19 mouse cellular contexts compared by ENCODE assay signal in the genomic region with DNA sequence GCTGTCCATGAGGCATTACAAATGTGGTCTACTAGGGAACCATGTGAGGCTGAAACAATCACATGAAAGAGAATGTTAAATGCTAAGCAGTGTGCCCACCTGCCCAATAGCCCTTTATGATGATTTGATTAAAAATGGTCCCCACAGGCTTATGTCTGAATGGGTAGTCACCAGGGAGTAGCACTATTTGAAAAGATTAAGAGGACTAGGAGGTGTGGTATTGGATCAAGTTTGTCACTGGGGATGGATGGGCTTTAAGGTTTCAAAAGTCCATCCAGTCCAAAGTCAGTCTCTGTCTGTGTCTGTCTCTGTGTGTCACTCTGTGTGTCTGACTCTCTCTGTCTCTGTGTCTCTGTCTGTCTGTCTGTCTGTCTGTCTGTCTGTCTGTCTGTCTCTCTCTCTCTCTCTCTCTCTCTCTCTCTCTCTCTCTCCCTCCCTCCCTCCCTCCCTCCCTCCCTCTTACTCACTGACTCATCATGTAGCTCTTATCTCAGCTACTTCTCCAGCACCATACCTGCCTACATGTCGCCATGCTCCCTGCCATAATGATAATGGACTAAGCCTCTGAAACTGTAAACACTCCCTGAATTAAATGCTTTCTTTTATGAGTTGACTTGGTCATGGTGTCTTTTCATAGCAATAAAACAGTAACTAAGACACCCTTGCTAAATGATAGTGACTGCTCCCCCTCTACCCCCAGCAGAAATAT. TPM values are rescaled to one million over a fixed set of nuclear protein-coding genes. Genes with fewer than 3 reads are reported as not detected.
DNase-seq lines count a peak whose midpoint lies in the region; ATAC-seq and TF ChIP-seq lines count a peak whose summit lies in the region.
"Had no signal": no experiment of that assay in that cellular context is flagged by ENCODE, and none has a peak within 500 bp of the region (broad histone marks: within the 10 kb centered on the region; RNA-seq: fewer than 3 reads in every experiment).

No protein-coding gene starts in this region.

- peak; percentile 74; the same call in 1 of the 2 replicates for ATAC-seq in erythroid progenitor cell, adult 5-6 weeks (replicated peaks; ENCODE audit: low FRiP score, poor library complexity, severe bottlenecking)
- ATAC-seq in liver, embryonic 14.5 days (ENCODE audit: insufficient read depth), result peak; percentile 84
- no peak for ATAC-seq in frontal cortex, adult (ENCODE audit: low TSS enrichment)
- ATAC-seq: forebrain, embryonic 13.5 days; forebrain, postnatal 0 days had no signal

- H3K4me2 ChIP-seq in liver, embryonic 14.5 days (ENCODE audit: low read depth), result peak overlapping the region; percentile 13
- H3K4me2 ChIP-seq: embryonic facial prominence, embryonic 15.5 days; forebrain, embryonic 13.5 days; heart, embryonic 13.5 days; hindbrain, embryonic 15.5 days had no signal

- H3K4me1 ChIP-seq in liver, embryonic 14.5 days (replicated peaks; ENCODE audit: control insufficient read depth in 2 of 2, insufficient read depth in 2 of 2, low read length in 1 of 2), result peaks cover 8 to 18% of the 10 kb centered on the region in 2 experiments
- H3K4me1 ChIP-seq: embryonic facial prominence, embryonic 15.5 days; forebrain, embryonic 13.5 days; heart, embryonic 13.5 days; hindbrain, embryonic 15.5 days had no signal

- peak; percentile 29 for DNase-seq in c-Kit-positive CD71-positive TER-119-positive erythroid progenitor cells, embryonic 14.5 days (ENCODE audit: low spot score)
- DNase-seq in liver, embryonic 14.5 days (ENCODE audit: low read depth in 3 of 3, low spot score in 3 of 3), result peak; percentile 6 to 29 (median 9)
- DNase-seq in retina, postnatal 1 day, result no peak
- DNase-seq in spleen, postnatal 14 days (ENCODE audit: low spot score in 2 of 2), result no peak
- DNase-seq: adrenal gland, postnatal 14 days; cerebellum, adult 2 months; cerebellum, postnatal 10 days; embryo, embryonic 11 days; forebrain, postnatal 0 days; gastrocnemius, adult 2 months; gastrocnemius, postnatal 36 days; heart, adult 11 months; heart, postnatal 36 days had no signal

- H3K9ac ChIP-seq in liver, embryonic 14.5 days (replicated peaks), result no peak overlapping the region
- H3K9ac ChIP-seq: embryonic facial prominence, embryonic 15.5 days; forebrain, embryonic 13.5 days; forebrain, postnatal 0 days; heart, embryonic 13.5 days; hindbrain, embryonic 15.5 days had no signal

- H3K9me3 ChIP-seq in liver, embryonic 14.5 days (ENCODE audit: control insufficient read depth, low read length), result no peaks in the 10 kb centered on the region
- H3K9me3 ChIP-seq: embryonic facial prominence, embryonic 15.5 days; forebrain, embryonic 13.5 days; heart, embryonic 13.5 days; hindbrain, embryonic 15.5 days had no signal

- H3K4me3 ChIP-seq in liver, embryonic 14.5 days (ENCODE audit: insufficient read depth in 1 of 2, low read depth in 2 of 2, low read length in 2 of 2), result no peak overlapping the region
- H3K4me3 ChIP-seq: embryonic facial prominence, embryonic 15.5 days; forebrain, embryonic 13.5 days; gastrocnemius, adult 2 months; heart, embryonic 13.5 days; hindbrain, embryonic 15.5 days had no signal

- WGBS in liver, embryonic 14.5 days (ENCODE audit: insufficient replicate concordance), result 24% methylated on average over 1 of the region's 1 CpGs

- no peaks in the 10 kb centered on the region for H3K27me3 ChIP-seq in liver, embryonic 14.5 days (ENCODE audit: control insufficient read depth, insufficient read depth, low read length)
- H3K27me3 ChIP-seq: embryonic facial prominence, embryonic 15.5 days; forebrain, embryonic 13.5 days; heart, embryonic 13.5 days; hindbrain, embryonic 15.5 days had no signal

- no peaks in the 10 kb centered on the region for H3K36me3 ChIP-seq in liver, embryonic 14.5 days (replicated peaks; ENCODE audit: control insufficient read depth, insufficient read depth, low read depth)
- H3K36me3 ChIP-seq: embryonic facial prominence, embryonic 15.5 days; heart, embryonic 13.5 days; hindbrain, embryonic 15.5 days had no signal

- no peak for TF ChIP-seq EP300 in liver, embryonic 14.5 days (IDR thresholded peaks at IDR 0.05; ENCODE audit: low read depth)

- H3K27ac ChIP-seq in liver, embryonic 14.5 days, result peak overlapping the region; percentile 54
- H3K27ac ChIP-seq: embryonic facial prominence, embryonic 15.5 days; forebrain, embryonic 13.5 days; gastrocnemius, adult 2 months; heart, embryonic 13.5 days; hindbrain, embryonic 15.5 days had no signal

- TF ChIP-seq CTCF in liver, embryonic 14.5 days (IDR thresholded peaks at IDR 0.05; ENCODE audit: low read depth), result no peak

RNA-seq across cellular contexts. Expression of a gene that starts 41.5 kb away (rescaled TPM):
- total RNA-seq in erythroid progenitor cell, adult 5-6 weeks (2015; ENCODE audit: low replicate concordance), result 315 and 370 TPM in 2 replicates
- 483 and 621 TPM in 2 replicates for total RNA-seq in erythroid progenitor cell, adult 5-6 weeks (2017; ENCODE audit: low replicate concordance)
- polyA plus RNA-seq in liver, embryonic 14.5 days (2012; rRNA removed), result 4.7 and 8.9 TPM in 2 replicates
- 14.6 and 15.2 TPM in 2 replicates for polyA plus RNA-seq in liver, embryonic 14.5 days (2014; fragmentation: Nextera tagmentation; extraction: Ambion mirVana)

Comparison
In these comparisons a context has a peak if more than half of its experiments do, and no peak if none do; other contexts are left out.
1. DNase-seq: peak in c-Kit-positive CD71-positive TER-119-positive erythroid progenitor cells, embryonic 14.5 days (single experiment) and liver, embryonic 14.5 days (3 of 3); none in retina, postnatal 1 day (single experiment) and spleen, postnatal 14 days (0 of 2).